Mouse (Mus musculus): ENCODE data around the gene Fut11. TPM values are rescaled to one million over a fixed set of nuclear protein-coding genes. Genes with fewer than 3 reads are reported as not detected.

Fut11 gene
- total RNA-seq, 2 experiments from 2014 or later = 17.8 to 21.4 TPM

DNA sequence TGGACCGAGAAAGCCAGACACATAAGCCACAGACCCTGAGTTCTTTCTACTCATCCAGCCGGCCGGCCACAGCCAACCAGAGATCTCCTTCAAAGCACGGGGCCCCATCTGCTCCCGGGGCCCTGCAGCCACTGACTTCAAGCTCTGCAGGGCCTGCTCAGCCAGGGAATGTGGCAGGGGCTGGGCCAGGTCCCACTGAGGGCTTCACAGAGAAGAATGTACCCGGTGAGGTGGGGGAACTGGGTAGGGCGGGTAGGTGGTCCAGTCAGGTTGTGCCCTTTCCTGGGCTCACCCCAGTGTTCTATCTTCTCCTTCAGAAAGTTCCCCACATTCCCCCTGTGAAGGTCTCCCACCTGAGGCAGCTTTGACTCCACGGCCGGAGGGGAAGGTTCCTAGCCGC is 23.7 kb downstream of the Fut11 start:
- DNase-seq = no peak

DNA sequence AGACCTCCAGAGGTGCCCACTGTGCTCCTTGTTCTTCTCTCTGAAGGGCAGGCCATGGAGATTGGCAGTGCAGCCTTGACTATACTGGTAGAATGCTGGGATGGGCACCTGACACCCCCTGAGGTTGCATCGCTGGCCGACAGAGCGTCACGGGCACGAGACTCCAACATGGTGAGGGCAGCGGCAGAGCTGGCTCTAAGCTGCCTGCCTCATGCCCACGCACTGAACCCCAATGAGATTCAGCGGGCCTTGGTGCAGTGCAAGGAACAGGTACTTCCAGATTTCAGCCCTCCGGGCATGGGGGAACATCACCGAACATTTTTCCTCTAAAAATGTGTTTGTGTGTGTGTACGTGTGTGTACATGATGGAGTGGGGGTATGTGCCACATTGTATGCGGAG is 25.0 kb downstream of the Fut11 start:
- DNase-seq = no peak

DNA sequence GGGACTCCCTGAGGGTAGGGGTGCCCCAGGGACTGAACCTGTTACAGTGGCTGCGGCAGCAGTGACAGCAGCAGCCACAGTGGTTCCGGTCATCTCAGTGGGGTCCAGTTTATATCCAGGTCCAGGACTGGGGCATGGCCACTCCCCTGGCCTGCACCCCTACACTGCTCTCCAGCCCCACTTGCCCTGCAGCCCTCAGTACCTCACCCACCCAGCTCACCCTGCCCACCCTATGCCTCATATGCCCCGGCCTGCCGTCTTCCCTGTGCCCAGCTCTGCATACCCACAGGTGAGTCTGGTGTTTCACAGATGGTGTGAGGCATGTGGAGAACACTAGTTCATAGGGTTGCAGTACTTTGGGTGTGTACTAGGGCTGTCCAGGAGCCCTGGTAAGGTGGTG is 26.6 kb downstream of the Fut11 start:
- DNase-seq = no peak

DNA sequence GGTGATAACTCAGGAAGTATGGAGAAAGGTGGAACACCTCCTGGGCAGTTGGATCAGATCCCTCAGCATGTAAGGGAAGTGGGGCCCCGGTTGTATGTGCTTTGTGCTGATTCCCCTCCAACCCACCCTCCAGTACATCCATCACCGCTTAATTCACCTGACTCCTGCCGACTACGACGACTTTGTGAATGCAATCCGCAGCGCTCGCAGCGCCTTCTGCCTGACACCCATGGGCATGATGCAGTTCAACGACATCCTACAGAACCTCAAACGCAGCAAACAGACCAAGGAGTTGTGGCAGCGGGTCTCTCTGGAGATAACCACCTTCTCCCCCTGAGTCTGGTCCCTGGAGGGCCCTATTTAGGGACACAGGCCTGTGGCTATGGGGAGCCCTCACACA is 28.2 kb downstream of the Fut11 start:
- DNase-seq = no peak

DNA sequence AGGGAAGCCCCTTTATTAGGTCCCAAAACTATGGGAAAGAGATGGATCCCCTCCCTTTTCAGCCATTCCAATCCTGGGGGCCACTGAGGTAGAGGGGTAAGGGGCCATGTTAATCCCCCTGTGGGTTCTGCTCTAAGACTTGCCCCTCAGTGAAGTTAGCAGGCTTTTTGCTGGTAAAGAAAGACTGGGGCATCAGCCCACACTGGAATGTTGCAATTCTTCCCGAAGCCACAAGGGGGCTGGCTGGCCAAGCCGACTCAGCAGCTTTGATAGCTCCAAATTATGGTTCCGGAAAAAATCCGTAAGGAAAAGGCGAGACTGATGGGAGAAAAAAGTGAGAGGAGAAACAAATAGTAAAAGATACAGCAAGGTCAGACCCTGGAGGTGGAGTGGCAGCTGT is 29.3 kb downstream of the Fut11 start:
- peak; percentile 72 to 82 for DNase-seq

DNA sequence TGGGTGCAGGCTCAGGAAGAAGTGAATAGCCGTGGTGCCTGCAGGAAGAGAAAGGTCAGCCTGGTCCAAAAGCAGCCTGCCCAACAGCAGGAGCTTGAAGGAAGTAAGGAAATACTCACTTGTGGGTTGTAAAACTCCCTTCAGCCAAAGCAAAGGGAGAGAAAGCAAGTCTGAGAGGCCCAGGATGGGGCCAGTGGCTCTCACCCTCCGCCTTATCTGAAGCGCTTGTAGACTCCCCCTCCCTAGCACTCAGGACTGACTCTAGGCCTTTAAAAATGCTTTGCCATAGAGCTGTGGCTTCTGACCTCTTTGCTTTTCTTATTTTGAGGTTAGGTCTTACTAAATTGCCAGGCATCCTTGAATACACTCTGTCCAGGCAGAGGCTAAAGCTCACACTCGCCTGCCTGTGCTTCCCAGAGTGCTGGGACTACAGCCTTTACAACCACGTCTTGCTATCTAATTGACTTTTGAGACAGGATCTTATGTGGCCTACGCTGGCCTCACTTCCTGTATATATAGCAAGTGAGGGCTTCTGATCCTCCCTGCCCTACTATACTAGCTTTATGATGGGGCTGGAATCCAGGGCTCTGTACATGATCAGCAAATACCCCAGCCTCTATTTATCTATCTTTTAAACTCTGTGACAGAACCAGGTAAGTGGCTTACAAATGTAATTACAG is 31.0 kb downstream of the Fut11 start:
- no peak for DNase-seq

DNA sequence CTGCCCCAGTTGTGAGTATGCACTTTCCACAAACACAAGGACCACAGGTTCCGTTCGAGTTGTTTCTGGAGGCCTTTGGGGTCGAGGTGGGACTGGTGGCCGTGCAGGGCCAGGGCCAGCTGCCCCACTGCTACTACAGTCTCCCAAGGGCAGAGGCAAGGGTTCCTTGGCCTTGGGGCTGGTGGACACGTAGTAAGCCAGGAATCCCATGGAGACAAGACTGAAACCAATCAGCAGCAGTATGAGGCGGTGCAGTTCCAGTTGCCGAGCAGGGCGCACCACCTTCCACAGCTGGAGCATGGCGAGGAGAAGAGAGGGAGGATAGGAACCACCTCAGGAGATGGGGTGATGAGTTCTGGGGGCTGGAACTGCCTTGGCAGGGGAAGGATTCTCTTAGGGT is 35.1 kb downstream of the Fut11 start:
- no peak for DNase-seq

DNA sequence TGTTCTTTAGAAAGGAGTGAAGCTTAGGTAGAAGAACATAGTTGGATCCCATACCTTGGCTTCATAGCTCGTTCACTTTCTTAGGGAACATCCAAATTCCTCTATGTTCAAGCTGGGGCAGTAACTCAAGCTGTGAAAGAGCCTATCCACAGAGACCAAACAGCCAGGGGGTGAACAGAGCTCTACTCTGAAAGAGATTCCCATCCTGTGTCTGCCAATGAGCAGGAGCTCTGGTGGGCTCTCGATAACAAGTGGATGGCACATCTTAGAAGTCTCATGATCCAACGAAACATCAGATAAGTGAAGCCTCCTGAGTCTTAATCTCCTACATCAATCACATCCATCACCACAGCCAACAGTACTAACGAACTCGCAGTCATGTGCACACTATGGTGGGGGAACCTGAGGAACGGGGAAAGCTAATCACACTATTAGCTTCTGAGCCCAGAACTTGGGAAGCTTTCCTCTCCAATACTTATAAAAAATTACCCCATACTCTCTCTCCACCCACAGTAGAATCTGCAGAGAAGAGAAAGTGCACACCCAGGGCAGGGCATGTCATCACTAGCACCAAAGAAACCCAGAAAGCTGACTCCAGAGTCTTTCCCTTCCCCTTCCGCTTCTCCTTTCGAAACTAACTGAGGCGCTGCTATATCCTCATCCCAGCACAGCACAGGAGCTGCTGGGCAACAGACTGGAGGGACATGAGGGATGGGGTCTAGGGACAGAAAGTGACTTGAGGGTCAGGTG is 36.3 kb downstream of the Fut11 start:
- no peak for DNase-seq

DNA sequence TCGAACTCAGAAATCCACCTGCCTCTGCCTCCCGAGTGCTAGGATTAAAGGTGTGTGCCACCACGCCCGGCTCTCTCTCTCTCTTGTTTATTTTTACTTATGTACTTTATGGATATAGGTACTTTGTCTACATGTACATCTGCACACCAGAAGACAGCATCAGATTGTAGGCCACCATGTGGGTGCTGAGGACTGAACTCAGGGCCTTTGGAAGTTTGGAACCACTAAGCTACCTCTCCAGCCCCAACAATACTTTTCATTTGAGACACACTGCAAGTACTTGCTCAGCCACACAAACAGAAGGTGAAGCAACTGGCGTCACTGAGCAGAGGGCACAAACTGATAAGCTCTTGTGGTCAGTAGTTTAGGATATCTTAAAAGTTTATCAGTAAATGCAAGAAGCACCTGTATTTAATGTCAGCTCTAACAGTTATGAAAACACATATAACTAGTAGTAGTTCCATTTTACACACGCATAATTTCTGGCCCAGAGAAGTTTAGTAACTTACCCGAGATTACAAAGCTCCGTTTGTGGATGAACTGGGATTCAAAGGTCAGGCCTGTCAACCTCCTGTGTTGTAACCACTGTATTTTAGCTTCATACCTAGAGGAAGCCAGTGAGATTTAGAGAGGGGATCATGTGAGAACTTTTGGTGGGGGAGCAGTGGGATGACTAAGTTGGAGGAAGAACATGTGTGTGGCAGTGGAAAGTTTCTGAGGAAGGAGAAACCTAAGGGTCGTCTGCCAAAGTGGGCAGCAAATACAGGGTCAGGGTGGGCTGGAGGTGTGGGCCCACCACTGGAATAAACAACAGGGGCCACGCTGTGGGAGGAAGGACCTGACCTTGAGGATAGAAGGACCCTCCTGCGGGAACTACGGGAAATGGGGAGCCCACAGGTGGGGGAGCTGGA is 38.5 kb downstream of the Fut11 start:
- no peak for DNase-seq

DNA sequence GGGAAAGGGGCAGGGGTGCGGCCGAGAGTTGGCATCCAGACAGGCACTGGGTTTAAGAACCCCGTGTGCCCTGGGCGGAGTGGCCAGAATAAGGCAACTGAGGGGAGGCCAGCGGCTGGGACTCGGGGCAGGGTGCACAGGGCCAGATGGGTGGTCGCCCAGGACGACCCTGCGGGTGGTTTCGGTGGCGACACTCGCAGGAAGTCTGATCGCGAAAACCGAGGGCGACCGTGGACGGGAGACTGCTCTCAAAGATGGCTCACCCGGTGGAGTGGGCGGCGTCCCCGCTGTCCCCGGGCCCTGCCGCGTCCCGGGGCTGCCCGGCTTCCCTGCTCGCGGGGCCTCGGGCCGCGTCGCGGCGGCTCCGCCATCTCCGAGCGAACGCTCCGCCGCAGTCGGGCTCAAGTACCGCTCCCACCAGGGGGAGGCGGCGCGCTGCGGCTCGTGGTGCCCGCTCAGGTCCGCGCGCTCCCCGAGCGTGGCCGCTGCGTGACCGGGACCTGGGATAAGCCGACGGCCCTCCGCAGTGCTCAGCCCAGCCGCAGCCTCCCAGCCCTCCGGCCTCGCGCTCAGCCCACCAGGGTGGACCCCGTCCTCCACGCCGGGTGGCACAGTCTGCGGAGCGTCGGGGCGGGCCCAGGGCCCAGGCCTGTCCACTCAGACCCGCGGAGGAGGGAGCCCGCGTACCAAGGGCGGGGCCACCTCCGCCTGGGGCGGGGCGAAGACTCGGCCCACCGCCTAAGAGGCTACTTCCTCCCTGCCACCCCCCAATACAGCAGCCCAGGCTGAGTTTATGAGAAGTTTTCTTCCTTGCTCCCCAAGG is 39.4 kb downstream of the Fut11 start, which contains the start of gene Ndst2:
TSS of gene Ndst2 (minus strand) at position 611 of the 823 bp plus-strand sequence.
- DNase-seq = peak; percentile 91 to 95

DNA sequence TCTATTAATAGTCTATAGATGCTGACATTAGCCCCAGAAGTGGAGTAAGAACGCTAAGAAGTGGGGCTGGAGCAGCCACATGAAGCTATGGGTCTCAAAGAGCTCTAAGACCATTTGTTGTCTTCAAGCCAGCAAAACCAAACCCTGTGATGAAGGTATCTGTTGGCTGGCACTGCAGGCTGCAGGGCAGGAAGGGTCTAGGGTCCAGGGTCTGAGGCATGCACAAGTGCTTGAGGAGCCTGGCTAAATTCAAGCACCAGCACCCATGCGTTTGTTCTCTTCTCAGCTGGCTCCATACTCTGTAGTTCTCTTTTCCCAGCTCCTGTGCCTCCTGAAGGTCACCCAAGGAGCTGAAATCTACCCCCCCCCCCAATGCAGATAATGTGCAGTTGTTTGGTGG is 40.3 kb downstream of the Fut11 start:
- no peak for DNase-seq

DNA sequence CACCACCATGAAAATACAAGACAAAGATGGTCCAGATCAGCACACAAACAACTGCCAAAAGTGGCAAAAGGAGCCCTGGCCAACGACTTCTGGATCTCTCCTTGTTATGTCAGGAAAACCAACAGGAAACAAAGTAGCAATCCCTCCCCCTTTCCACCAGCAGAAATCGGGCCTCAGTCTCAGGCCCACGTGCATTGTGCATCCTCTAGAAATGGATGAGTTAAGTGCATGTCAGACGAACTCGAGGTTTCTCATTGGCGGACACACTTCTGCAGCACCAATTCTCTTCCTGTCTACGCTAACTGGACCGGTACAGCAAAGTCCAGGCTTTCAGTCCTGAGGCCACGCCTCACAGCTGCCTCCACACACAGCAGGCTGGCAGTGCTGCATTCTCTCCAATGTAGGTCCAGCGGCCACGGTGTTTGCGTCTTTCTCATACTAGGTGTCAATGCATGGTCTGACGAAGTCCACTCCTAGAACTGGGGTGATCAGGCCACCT is 41.2 kb downstream of the Fut11 start:
- DNase-seq = no peak

DNA sequence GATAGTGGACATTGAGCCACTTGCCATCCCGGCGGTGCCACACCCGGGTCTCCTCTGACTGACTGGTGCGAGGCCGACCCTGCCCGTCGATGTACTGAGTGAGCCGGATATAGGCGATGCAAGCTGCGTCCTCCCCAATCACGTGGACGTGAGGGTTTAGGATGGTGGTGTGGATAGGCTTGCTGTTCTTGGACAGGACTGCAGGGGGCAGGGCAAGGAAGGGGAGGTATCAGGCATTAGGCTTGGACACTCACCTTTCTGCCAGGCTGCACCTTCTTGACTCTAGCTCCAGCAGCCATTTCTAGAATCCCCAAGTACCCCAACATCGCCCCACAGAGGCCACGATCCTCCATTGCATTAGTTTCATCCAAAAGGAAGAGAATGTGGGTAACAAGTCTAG is 42.5 kb downstream of the Fut11 start:
- peak; percentile 58 to 69 for DNase-seq

DNA sequence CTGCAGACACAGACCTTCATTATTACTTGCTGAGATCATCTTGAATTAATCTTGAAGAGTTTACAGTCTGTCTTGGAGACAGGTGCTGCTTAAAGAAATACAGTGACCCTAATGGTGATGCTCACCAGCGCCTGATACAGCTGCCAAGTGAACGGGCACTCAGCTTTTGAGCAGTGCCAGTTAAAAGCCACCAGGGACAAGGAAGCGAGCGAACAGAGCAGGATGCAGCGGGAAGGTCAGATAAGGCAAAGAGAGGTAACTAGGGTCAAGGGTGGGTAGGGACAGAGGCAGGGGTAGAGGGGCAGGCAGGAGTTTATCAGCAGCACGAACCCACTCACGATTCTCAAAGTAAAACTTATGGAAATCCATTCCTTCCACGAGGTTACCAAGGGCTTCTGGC is 43.7 kb downstream of the Fut11 start:
- no peak for DNase-seq

DNA sequence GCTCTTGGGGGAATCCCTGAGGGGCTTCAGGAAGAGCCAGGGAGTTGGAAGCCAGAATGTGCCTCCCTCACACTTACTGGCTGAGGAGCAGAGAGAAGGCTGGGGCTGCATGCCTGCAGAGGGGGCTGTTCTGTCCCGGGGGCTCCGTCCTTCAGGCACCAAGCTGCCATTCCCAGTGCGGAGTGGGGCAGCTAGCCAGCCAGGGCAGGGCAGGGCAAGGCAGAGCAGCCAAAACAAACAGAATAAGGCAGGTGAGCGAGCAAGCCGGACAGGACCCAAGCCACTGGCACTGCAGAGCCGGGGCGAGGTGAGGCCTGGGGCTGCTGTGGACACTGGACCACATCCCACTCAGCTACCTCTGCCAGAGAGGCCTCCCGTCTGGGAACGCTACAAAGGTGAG is 46.5 kb downstream of the Fut11 start:
- DNase-seq = no peak

DNA sequence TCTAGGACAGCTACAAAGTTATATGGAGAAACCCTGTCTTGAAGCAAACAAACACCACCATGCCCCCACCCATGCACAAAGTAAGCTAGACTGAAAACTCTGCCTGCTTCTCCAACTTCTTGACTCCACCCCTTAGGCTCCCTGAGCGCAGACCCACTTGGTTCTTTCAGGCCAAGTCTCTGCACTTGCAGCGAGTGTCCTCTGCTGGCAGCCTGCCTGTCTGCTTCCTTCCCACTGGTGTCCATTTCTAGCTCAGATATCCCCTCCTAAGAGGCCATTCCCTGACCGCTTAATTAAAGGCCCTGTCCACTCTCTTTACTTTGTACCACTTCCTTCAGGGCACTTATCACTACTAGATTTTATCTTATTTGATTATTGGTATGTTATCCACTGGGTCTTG is 48.8 kb downstream of the Fut11 start:
- no peak for DNase-seq

DNA sequence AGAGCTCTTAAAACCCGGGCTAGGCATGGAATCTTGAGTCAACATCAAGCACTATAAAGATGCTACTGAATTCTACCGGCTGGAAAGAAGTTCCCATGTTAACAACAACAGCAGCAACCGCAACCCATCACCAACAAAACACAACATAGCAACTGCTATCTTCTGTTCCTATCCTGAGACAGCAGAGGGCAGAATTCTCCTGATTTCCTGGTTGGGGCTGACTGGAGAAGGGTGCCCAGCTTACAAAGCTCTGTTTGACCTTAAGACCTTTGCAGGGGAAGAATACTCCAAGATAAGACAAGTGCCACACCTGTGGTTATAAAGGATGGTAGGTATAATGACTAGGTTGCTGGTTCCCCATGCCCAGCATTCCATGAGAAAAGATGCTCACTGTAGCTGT is 52.2 kb downstream of the Fut11 start:
- DNase-seq = no peak

DNA sequence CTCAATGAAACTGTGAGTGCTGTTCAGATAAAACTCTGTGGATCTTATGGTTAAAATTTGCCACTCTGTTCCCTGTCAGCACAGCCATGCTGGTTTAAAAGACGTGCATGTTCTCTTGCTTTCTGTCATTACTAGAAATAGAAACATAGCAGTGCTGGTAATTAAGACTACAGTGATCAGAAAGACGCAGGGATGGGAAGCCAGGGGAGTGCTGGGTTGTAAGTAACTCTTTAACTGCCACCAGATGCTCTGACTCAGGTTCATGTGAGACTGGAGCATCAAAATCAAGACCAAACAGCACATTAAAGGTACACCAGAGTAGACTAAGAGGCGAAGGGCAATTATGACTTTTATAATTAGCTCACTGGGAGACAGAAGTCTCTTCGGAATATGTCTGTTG is 53.6 kb downstream of the Fut11 start:
- DNase-seq = no peak

DNA sequence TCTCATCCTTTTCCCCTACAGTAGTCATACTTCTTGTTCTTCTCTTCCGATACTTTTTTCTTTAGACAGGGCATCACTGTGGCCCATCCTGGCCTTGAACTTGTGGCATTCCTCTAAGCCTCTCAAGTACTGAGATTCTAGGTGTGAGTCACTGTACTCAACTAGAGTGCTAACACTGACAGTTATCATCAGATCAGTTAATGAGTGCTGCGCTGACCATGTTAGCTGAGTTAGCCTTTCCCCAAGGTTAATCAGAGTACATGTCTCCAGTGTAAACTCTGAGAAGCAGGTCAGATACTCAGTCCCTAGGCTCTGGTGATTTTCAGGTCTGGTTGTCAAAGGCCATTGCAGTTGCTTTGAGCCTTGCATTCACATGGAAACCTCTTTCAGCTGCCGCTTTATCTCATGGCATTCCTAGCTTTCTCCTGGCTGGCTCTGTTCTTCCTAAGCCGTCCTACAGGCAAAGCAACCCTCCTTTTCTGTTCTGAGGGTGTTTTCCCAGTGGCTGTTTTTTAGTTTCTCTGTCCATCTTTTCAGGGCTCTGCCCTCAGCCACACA is 54.8 kb downstream of the Fut11 start:
- no peak for DNase-seq

DNA sequence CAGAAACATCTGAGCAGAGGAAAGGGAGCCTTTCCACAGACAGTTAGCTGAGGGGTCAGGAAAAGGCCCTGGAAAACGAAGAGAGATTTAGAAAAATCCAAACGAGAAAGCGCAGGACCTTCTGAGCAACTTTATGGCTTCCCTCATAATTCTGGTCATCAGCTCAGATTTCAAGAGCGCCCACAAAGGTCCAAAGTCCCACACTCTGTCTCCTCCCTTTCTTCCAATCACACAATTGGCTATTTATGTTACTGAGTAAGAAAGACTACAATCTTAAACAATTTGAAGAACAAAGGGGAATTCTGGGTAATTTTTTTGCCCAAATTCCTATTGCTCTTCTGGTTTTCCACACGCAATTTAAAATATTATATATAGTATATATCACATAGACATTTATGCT is 55.7 kb downstream of the Fut11 start:
- no peak for DNase-seq
